Mouse (Mus musculus) thymus, postnatal 25 days (tissue): ENCODE data around the gene Tnfsf15.

Experiments used
- DNase-seq: peaks from one replicate; pipeline ENCODE4 v3.0.0; 2022

Tnfsf15 gene

DNA sequence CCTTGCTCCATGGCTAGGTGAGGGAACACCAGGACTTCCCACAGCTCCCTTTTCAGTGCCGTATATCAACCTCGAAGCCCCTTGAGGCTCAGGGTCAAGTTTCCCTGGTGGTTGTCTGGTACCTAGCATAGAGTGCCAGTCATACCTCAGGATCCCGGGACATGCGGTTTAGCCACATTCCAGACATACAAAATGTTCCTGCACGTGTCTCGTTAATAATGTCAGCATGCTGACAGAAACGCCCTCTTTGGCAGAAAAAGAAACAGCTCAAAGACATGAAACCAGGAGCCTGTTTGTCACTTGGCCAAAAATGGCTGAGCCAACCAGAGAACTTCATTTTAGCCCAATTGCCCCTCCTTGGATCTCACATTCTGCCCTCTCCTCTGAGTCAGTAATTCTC, 2.8 kb downstream of the Tnfsf15 start:
- no peak for DNase-seq

DNA sequence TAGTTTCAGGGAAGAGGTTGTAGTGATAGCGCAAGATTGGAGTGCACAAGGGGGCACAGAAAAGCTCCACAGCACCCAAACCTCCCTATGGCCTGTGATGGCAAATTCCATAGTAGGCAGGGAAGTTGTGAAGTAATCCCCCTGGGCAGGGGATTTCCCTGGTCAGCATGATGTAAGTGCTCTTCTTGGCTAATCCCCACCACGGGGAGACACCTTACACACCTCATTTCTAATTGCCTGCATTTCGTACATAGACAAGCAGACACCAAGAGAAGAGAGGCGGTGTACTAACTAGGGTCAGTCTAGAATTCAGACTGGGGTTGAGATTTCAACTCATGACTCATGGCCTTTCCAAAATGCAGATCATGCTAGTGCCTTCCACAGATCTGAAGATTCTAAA, 4.2 kb downstream of the Tnfsf15 start:
- DNase-seq, result no peak

DNA sequence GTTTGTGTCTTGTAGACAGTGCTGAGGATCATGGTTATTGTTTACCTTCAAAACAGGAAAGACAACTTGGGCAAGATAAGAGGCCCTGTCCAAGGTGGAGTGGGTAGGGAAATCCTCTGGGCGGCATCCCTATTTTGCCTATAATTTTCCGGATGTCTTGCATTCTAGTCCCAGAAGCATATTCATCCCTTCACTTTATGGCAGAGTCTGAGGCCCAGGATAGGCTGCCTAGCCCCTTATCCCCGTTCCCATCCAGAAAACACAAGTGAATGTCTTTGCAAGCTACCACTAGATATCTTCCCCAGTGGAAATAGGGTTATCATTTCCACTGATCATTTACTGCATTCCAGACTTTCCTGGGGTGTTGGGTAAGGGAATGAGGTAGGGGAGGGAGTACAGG, 4.9 kb downstream of the Tnfsf15 start:
- DNase-seq, result no peak

DNA sequence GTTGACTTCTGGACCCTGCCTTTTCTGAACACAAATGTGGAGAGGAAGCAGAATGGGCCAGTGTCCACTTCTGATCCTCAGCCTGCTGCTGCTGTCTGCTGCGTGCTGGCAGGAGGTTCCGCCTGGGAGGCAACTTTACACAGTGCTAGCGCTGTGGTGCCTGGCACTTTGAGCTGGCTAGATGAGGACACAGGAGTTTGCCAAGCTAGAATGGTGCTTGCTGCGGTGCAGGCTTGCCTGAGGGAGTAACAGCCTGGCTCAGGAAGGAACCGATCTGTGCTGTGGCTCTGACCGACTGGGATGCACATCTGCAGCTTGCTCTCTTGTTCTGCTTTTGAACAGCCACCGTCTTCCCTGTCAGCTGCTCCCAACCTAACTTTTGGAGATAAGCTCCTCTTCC, 5.4 kb downstream of the Tnfsf15 start:
- DNase-seq, result no peak

DNA sequence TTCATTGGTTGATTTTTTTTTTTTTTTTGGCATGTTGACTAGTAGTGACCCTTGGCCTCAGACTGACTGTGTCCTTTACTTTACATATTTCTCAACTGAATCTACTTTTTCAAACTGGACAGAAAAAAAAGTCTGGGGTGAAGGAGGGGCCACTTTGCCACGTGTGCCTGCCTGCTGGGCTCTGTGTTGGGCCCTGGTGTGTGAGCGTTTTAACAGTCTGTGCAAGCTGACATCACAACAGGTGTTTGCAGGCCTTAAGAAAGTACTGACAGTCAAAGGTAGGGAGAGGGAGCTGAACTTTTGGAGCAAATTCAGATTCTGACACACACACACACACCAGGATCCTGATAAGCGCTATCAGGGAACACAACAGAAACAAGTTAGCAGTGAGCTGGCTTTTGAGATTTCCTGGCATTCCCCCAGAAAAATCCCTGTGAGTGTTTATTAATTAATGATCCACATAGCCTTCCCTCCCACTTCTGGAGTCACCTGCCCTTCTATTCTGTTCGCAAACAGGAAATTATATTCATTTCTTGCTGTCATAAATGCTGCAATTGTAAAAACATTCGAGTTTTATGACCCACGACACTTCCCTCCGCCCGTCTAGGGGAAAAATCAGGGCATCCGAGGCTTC, 6.4 kb downstream of the Tnfsf15 start:
- DNase-seq, result no peak

DNA sequence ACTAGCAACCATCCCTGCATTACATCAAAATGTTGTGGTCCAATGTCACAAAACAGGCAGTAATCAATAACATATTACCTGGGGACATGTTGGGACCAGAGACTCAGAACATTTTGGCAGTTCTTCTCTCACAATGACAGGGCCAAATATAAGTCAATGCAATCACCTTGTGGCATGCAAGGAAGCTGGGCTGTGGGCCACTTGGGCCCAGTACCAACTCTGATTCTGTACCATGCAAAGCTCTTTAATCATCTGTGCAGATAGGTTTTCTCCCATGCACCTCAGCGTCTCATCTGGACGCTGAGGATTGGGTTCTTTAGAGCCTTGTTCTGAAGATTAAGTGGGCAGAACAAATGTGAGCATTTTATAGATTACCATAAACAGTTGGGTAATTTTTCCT, 13.6 kb downstream of the Tnfsf15 start:
- DNase-seq, result no peak

DNA sequence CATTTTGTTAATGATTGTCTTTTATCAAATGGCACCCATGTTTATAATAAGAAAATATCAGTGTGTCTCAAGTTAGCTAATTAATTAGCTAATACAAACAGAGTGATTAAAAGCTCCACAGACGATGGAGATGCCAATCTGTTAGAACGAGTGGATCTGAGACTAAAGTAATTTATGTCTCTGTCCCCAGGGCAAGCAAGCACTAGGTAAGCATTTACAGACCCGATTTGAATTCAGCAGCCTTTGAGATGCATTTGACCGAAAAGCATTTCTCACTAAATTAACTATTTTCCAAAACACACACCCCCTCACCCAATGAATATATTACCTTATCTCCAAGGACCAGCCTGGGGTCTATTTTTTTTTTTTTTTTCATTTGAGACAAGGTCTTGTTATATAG, 18.2 kb downstream of the Tnfsf15 start:
- DNase-seq, result no peak

DNA sequence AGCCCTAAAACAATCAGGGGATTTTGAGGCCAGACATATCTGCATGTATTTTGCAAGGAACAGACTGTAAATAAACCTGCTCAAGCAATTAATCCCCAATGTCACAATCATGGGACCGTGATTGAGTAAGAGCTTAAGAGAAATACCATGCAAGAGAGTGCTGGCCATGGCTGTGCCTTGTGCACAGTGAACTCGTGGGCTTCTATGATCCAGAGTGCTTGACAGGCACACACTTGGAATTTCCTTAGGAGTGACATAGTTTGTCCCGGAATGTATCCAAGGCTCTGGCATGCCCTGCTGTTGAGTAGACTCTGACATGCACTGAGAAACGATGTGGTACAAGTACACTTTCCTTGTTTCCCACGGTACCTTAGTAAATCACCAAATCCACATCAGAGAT, 18.9 kb downstream of the Tnfsf15 start:
- DNase-seq, result no peak

DNA sequence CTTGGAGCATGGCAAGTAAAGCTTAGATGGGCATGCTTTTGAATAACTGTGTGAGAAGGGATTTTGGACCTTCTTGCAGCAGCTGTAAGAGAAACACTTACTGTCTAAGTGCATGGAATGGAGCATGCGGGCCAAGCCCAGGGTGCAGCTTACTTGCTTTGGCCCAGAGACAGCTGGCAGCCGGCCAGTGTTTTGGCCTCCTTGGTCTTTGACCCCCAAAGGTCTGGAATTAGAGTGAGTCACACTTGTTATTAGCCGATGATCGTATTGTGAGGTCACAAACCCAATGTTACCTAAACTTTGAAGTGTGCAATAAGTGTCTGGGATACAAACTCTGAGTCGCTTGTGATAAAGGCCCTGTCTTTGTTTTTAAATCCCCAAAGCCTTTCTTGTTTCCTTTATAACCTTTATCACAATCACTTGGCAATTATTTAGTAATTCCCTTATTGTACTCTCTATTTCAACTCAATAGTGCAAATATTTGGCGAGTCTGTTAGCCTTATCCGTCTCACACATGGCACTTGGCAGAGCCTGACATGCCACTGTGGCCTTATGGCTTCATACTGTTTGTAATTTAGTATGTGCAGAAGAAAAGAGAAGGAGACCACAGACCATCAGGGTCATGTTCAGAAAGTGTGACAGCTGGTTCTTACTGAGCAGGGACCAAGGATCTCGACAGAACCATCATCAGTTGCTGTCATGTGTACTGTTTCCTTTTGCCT, 26.8 kb downstream of the Tnfsf15 start:
- DNase-seq, result no peak

DNA sequence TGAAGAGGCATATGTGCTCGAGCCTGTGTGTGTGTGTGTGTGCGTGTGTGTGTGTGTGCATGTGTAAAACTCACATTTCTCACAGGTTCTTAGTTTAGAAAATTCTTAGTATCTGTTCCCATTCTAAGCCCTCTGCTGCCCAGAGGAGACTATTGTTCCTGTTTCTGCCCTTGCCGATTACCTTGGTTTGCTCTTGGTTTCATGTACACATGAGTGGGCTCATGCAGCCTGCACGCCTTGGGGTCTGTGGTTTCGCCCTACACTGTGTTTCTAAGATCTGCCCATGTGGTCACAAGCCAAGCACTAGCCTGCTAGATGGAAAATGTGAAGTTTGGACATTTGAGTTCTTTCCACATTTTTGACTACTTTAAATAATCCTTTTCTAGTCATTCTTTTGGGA, 33.0 kb downstream of the Tnfsf15 start:
- no peak for DNase-seq

DNA sequence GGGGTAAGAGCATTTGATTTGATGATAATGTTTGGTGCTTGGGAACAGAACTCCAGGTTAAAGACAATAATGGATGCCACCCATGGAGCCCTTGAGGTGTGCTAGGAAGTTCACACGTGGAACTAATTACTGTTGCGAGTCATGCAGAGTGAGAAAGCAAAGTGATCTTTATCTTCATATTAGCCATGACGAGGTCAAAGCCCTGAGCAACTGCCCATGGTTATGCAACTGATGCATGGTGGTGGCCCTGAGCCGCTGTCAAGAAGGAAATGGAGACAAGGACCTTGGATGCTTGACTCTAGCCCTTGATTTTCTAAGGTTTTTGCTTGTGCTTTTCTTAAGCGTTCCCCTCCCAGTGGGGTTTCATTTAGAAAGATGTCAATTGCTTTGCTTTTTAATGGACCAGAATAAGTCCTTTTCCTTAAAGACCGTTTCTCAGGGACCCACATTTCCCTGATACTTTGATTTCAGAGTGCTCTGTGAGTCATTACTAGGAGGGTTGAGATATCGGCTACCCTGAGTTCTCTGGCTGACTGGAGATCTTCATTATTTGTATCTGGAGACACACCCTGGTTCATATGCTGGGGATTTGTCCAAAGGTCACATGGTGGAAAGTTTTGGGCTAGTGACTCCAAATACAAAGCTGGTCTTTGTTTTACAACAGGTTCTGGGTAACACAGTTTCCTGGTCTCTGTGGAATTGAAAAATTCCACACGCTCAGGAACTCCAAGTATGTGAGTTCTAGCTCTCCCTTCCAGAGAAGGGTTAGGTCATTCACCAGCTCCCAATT, 34.3 kb downstream of the Tnfsf15 start:
- DNase-seq, result no peak

DNA sequence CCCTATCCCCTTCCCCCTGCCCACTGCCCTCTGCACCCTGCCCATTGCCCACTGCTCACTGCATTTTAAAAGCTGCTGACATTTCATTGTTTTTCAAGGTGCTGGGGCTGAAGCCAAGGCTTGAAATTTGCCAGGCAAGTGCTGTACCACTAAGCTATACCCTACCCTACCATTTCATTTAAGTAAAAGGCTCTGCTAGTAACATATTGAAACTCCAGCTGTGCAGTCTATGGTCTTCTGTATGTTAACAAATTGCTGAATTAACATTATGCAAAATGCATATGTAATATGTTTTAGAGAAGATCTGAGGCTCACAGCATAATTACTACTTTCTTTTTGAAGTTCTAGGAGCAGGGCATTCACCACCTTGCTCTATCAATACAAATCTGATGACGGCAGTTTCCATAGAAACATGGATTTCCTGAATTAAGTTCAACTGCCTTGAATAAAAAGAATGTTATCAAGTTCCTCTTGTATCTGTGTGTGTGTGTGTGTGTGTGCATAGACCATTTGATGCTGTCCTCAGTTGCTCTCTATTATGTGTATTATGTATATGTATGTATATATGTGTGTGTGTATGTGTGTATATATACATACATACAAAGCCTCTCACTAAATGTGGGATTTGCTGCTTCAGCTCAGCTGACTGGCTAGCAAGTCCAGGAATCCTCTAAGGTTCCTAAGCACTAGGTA, 38.5 kb downstream of the Tnfsf15 start:
- no peak for DNase-seq

DNA sequence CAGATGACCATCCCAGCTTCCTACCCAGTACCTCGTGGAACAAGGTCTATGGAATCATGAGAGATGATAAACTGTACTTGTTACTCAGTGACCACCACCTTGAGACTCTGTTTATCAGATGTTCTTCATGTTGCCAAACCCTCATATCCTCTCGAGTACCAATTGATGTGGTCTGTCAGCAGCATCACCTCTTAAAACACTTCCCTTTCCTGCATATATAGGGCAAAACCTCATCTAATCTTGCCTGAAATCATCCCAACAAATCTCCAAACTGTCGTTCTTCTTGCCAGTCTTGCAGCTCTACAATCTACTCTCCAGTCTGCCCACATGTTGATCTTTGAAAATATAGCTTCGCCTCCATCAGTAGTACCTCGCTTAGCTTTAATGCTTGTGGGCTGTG, 40.7 kb downstream of the Tnfsf15 start:
- no peak for DNase-seq

DNA sequence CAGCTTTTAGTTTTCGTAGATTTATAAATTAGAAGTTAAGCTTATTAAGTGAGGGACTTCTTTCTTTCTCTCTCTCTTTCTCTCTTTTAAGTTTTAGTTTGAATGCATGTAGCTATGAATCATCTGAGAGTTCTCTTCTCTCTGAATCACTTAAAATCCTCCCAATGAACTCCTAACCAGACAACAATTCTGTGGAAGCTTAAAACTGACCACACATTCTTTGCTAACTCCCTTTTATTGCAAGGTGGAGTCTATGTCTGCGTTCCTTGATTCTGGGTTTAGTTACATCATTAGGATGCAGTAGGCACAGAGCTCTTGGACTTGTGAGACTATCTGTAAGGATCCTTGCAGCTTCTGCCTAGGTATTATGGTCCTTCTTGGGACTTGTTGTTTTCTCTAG, 41.2 kb downstream of the Tnfsf15 start:
- no peak for DNase-seq

DNA sequence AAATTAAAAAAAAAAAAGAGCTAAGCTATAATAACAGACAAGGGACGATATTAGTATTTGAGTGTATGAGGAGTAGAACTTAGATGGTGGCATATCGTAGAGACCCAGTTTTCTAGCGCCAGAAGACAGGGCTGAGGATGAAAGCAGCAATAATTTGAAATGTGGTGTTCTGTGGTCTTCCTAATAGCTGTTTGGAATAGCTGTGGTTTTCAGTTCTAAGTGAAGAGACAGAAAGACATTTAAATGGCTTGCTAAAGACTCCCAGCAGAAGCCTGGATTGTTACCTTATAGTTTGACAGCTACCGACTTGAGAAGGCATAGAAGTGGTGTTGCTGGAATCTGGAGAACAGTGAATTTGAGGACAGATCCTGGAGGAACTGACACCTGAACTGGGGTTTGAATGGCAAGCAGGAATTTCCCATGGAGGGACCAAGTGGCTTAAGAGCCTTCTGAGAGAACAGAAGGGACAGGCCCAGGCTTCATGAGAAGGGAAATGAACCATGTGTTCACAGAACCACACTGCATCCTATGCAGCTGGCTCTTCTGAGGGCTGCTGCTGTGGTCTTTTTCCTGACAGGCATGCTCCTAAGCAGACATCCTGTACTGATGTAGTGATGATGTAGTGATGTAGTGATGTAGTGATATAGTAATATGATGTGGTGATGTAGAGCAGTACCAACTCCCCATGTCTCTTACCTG, 42.8 kb downstream of the Tnfsf15 start:
- DNase-seq, result no peak

DNA sequence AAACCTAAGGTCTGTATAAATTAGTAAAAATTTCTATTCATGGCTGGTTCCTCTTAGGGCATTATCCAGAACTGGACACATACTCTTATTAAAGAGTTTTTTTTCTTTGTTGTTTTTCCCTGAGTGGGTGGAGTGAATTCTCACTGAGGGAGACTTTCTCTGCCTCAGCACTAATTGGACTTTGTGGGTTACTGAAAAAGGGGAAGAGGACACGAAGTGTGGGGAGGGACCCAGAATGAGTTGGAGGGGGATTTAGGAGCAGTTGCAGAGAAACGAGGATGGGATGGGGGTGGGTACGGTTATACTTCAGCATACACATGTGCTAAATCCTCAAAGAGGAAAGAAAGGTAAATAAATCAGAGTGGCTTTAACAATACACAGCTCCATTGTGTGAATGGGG, 45.2 kb downstream of the Tnfsf15 start:
- no peak for DNase-seq

DNA sequence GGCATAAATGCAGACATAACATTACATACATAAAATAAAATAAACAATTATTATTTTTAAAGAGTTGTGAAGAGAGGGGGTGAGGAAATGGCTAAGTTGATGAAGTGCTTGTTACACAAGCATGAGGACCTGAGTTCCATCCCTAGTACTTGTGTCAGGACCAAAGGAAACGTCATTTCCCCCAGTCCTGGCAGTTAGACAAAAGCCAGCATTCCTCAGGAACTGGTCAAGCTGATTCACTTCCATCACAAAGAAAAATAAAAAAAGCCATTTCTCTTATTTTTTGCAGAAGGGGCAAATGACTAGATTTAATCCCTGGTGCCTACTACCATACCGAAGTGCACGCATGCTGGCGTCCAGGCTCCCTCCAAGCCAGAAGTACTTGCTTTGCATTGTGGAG, 48.0 kb downstream of the Tnfsf15 start:
- no peak for DNase-seq

DNA sequence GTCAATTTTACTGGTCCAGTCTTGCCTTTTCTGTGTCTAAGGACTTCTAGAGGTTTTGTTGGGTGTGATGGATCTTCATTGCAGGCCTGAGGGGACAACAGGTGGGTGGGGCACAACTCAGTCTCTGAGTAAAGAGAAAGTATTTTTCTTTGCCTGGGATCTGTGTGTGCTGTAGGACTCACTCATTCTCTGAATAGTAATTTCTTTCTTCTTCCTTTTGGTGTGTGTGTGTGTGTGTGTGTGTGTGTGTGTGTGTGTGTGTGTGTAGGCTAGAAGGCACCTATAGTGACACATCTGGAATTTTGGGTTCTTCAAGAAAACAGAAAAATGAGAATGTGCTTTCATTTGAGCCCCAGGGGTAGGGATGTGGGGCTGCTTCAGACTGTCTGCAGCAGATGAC, 52.6 kb downstream of the Tnfsf15 start:
- DNase-seq, result no peak

DNA sequence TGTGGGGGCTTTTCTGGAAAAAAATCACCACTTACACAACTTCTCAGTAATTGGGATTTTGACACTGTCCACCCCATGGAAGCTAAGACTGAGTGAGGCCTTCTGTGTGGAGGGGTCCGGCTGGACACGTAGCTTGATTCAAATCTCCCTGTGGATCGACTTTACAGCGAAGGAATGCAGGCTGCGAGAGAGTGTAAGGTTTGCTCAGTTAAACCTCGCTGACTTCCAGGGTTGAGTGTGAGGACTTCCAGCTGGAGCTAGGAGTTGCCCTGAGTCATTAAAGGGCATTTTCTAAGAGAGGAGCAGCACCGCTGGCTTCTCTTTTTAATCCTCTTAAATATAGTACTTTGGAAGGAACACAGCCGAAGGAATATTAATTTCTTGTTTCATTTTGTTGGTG, 57.5 kb downstream of the Tnfsf15 start:
- no peak for DNase-seq

DNA sequence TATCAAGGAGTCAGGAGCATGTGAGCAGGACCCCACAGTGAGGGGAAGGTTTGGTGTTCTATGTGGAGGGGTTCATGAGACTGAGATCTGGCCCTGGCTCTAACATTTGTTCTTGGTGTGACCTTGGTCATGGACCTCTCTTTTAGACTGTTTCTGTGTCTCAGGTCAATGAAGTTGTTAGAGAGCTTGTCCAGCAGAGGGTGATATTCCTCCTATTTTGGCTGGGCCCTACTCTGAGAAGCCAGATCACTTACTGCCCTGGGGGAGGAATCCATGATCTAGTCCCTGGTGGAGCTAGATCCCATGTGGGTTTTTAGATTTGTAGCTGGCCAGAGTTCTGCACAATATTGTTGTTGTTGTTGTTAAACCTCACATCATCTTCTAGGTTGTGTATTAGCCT, 58.8 kb downstream of the Tnfsf15 start:
- DNase-seq, result peak; percentile 15

DNA sequence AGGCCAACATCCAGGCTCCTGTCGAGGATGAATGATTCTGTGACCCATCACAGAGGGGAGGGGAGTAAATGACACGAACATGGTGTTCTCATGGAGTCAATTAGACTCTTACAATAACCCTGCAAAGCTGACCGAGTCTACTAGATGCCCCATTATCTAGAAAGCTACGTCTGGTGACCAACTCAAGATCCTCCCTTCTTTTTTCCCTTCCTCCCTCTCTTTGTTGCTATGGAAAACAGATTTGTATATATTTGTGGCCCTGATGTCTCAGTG, 59.7 kb downstream of the Tnfsf15 start:
- no peak for DNase-seq

DNA sequence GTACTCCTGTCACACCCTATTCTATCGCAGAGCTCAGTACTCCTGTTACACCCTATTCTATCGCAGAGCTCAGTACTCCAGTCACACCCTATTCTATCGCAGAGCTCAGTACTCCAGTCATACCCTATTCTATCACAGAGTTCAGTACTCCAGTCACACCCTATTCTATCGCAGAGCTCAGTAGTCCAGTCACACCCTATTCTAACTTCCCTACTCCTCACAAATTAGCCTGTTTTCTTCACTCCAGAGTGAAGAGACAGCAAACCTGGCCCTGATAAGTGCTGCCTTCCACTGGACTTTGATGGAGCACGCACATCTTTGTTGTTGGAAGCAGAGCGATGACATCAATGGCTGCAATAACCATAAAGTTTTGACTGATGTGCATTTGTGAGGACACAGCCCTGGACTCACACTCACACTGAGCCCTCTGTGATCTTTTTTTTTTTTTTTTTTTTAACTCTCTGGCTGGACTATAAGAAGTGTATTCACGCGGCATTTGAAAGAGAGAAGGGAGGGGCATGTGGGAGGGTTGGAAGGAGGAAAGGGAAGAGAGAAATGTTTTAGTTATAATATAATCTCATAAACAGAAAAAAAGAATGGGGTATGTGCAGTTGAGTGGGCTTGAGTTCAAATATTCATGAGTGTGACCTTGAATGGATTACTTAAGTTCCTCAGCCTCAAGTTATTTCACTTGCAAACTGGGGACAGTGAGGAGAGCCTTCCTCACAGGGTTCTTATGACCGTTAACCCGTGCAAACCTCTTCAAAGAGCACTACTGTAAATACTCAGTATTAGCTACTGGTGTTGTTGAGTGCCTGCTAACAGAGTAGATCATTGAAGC, 60.3 kb downstream of the Tnfsf15 start:
- no peak for DNase-seq
